Mouse (Mus musculus): ENCODE measurements around the gene Ifrd1. TPM values are rescaled to one million over a fixed set of nuclear protein-coding genes. Genes with fewer than 3 reads are reported as not detected.

Gene Ifrd1
- total RNA-seq (2014; rRNA removed) (54.0 and 89.3 TPM in 2 replicates), polyA plus RNA-seq (2015; fragmentation: Nextera tagmentation; extraction: Ambion mirVana) (124 and 133 TPM in 2 replicates)

DNA sequence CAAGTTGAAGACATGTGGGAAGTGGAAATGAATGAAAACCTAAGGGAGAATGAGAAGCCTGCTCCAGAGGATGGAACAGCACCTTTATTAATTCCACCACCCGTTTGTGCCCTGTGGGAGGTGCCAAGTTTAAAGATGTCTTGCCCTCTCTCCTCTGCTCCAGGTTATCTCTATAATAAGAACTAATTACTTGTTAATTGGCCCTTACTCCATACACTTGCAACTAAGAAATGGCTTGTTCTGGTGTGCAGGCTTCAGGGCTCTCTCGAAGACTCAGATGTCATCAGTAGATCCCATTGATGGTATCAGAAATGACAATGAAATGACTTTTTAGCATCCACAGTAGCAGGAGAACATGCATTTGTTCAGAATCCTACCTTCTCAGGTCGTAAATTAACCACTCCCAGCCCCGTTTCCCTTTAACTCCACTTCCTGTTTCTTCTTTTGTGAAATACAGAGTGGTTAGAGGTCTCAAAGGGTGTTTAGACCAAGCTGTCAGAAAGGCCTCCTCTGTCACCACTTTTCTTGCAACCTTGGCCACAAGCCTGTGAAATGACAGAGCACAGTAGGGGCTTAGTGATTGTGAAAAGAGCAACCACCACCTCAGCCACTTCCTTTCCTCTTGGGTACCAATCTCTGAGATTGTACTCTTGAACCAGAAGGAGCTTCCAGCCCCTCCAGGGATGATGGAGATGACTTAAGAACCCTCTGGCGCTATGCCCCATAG is at the start of gene Ifrd1:
TSS of gene Ifrd1 (minus strand) at position 51 of the 727 bp plus-strand sequence.
- Histone ChIP-seq H3K9me3 (ENCODE audit: low read length) (no peaks in the 10 kb centered on the region), H3K4me3 (ENCODE audit: low read depth, low read length) (no peak within 1 kb of the TSS), H3K4me2 (ENCODE audit: low read depth, low read length, poor library complexity, severe bottlenecking) (no peak within 1 kb of the TSS), H3K27me3 (ENCODE audit: insufficient read depth, low read length) (no peaks in the 10 kb centered on the region), H3K4me1 (ENCODE audit: insufficient read depth, low read length) (no peaks in the 10 kb centered on the region), H3K27ac (ENCODE audit: low read depth, low read length) (no peak within 1 kb of the TSS), H3K36me3 (ENCODE audit: insufficient read depth, low read length) (no peaks in the 10 kb centered on the region), H3K9ac (replicated peaks; ENCODE audit: low read length, poor library complexity, severe bottlenecking) (no peak within 1 kb of the TSS)
- ATAC-seq (ENCODE audit: low FRiP score) (no peak), DNase-seq (ENCODE audit: low spot score) (no peak)
- TF ChIP-seq CTCF (IDR thresholded peaks at IDR 0.05): no peak
- 82% methylated on average over 5 of the region's 5 CpGs for WGBS

DNA sequence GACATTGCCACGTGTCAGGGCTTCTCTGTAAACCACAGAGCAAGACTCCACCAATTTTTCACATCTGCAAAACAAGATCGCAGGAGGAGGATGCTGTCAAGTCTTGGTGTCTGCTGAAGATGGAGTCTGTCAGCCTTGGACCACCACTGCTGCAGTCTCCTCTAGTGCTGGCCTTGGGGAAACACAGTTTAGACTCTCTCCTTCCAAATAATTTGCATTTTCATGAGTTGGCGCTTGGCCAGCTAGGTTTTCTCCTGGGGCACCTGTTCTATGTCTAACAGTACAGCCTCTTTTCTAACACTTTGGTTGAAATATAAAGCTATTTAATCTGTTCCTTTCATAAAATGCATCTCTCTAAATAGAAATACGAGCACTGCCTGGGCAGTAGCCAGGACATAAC is 38.2 kb upstream of the Ifrd1 start:
- no peak for ATAC-seq (ENCODE audit: low FRiP score)

DNA sequence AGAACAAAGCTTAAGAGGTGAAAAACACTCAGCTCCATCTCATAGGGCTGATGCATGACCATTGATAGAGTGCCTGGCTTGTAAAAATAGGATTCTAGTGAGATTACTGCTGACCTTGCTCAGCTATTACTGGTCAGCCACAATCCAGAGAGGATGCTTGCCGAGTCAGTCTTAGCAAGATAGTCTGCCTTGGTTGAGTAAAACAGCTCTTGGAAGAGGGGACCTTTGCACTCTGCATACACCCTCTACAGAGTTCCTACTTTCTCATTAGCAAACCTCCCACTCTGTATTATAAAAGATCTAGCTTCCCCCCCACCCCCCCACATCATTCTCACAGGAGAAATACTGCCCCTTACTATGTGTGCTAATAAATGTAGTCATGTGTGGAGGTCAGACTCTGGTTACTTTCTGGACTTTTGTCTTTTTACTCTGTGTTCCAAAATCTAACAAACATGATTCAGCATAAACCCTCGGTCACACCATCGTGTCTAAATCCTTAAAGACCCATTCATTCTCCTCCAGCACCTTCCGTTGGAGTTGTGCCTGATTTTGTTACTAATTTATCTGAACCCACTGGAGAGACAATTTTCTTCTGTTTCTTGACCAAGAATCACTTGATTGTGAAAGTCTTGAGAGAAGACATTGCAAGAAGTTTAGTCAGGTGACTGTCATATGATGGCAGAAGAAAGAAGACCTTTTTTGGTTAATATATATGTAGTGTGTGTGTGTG is 32.5 kb upstream of the Ifrd1 start:
- no peaks in the 10 kb centered on the region for H3K9me3 ChIP-seq (ENCODE audit: low read length)
- H3K4me1 ChIP-seq (ENCODE audit: insufficient read depth, low read length): no peaks in the 10 kb centered on the region
- no peak overlapping the region for H3K4me3 ChIP-seq (ENCODE audit: low read depth, low read length)
- H3K27me3 ChIP-seq (ENCODE audit: insufficient read depth, low read length): no peaks in the 10 kb centered on the region
- H3K36me3 ChIP-seq (ENCODE audit: insufficient read depth, low read length): no peaks in the 10 kb centered on the region
- TF ChIP-seq CTCF (IDR thresholded peaks at IDR 0.05): no peak
- no peak overlapping the region for H3K27ac ChIP-seq (ENCODE audit: low read depth, low read length)
- no peak overlapping the region for H3K9ac ChIP-seq (replicated peaks; ENCODE audit: low read length, poor library complexity, severe bottlenecking)
- no peak overlapping the region for H3K4me2 ChIP-seq (ENCODE audit: low read depth, low read length, poor library complexity, severe bottlenecking)
- ATAC-seq (ENCODE audit: low FRiP score) (no peak), DNase-seq (ENCODE audit: low spot score) (no peak)
- 90% methylated on average over 4 of the region's 4 CpGs for WGBS

More for the DNA sequence above, 38.2 kb upstream of the Ifrd1 start:
- 78% methylated on average over 4 of the region's 4 CpGs for WGBS
- TF ChIP-seq CTCF (IDR thresholded peaks at IDR 0.05): no peak
- H3K9ac ChIP-seq (replicated peaks; ENCODE audit: low read length, poor library complexity, severe bottlenecking): no peak overlapping the region
- DNase-seq (ENCODE audit: low spot score): peak; percentile 4
- no peaks in the 10 kb centered on the region for H3K27me3 ChIP-seq (ENCODE audit: insufficient read depth, low read length)
- H3K4me2 ChIP-seq (ENCODE audit: low read depth, low read length, poor library complexity, severe bottlenecking): no peak overlapping the region
- H3K9me3 ChIP-seq (ENCODE audit: low read length): no peaks in the 10 kb centered on the region
- H3K36me3 ChIP-seq (ENCODE audit: insufficient read depth, low read length): no peaks in the 10 kb centered on the region
- H3K27ac ChIP-seq (ENCODE audit: low read depth, low read length): no peak overlapping the region
- H3K4me1 ChIP-seq (ENCODE audit: insufficient read depth, low read length): no peaks in the 10 kb centered on the region
- no peak overlapping the region for H3K4me3 ChIP-seq (ENCODE audit: low read depth, low read length)

DNA sequence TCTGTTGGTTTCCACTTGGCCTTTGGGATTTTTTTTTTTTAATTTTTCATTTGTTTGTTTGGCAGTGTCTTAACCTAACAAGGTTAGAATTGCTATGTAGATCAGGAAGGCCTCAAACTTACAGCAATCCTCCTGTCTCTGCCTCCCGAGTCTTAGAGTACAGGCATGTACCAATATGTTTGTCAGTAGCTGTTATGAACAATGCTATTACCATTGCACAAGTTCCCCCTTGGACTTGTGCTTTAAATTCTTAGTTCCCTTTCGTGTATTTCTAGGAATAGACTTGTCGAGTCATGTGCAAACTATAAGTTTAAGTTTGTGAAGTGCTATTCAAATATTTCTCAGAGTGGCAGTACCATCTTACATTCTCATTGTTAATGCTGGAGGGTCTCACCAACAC is 29.3 kb upstream of the Ifrd1 start:
- WGBS: 84% methylated on average over 3 of the region's 3 CpGs

DNA sequence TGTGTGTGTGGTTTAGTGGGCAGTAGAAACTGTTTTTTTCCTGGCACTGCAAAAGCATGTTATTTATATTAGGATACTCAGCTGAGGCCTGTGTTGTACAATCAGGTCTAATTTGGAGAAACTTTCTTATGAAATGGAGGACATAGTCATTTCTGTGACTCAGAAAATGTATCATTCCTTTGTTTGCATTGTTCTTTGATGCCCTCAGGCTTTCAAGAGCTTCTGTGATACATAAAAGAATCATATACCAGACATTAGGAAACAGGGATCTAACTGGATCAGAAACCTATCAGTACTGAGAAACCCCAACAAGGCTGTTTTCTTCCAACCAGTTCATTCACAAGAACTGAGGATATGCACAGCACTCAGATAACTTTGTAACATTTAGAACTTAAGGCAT is 26.6 kb upstream of the Ifrd1 start:
- no peaks in the 10 kb centered on the region for H3K4me1 ChIP-seq (ENCODE audit: insufficient read depth, low read length)
- H3K4me3 ChIP-seq (ENCODE audit: low read depth, low read length): no peak overlapping the region
- H3K9ac ChIP-seq (replicated peaks; ENCODE audit: low read length, poor library complexity, severe bottlenecking): no peak overlapping the region
- H3K9me3 ChIP-seq (ENCODE audit: low read length): no peaks in the 10 kb centered on the region
- no peak overlapping the region for H3K27ac ChIP-seq (ENCODE audit: low read depth, low read length)
- H3K4me2 ChIP-seq (ENCODE audit: low read depth, low read length, poor library complexity, severe bottlenecking): no peak overlapping the region
- TF ChIP-seq CTCF (IDR thresholded peaks at IDR 0.05): no peak
- H3K27me3 ChIP-seq (ENCODE audit: insufficient read depth, low read length): no peaks in the 10 kb centered on the region
- H3K36me3 ChIP-seq (ENCODE audit: insufficient read depth, low read length): no peaks in the 10 kb centered on the region
- DNase-seq (ENCODE audit: low spot score) (no peak), ATAC-seq (ENCODE audit: low FRiP score) (no peak)

More for the DNA sequence above, 29.3 kb upstream of the Ifrd1 start:
- no peaks in the 10 kb centered on the region for H3K27me3 ChIP-seq (ENCODE audit: insufficient read depth, low read length)
- H3K9me3 ChIP-seq (ENCODE audit: low read length): no peaks in the 10 kb centered on the region
- no peak overlapping the region for H3K9ac ChIP-seq (replicated peaks; ENCODE audit: low read length, poor library complexity, severe bottlenecking)
- H3K4me1 ChIP-seq (ENCODE audit: insufficient read depth, low read length): no peaks in the 10 kb centered on the region
- no peaks in the 10 kb centered on the region for H3K36me3 ChIP-seq (ENCODE audit: insufficient read depth, low read length)
- H3K27ac ChIP-seq (ENCODE audit: low read depth, low read length): no peak overlapping the region
- no peak for DNase-seq (ENCODE audit: low spot score)
- no peak for TF ChIP-seq CTCF (IDR thresholded peaks at IDR 0.05)
- no peak overlapping the region for H3K4me3 ChIP-seq (ENCODE audit: low read depth, low read length)
- H3K4me2 ChIP-seq (ENCODE audit: low read depth, low read length, poor library complexity, severe bottlenecking): no peak overlapping the region
- no peak for ATAC-seq (ENCODE audit: low FRiP score)

DNA sequence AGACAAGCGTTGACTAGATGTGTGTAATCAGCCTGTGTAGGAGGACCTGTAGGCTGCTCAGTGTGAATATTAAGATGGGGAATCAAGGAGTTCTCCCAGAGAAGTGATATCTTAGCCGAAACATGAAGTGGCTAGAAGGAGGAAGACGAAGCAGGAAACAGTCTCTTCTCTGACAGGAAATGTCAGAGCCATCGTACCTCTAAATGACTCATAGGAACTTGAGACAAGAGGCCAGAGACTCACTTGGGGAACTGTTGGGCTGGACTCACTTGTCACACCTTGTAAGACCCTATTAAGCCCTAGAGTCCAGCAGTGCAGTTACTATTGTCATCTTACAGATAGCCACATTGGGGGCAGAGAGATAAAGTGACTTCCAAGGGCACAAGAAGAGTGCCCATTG is 25.0 kb upstream of the Ifrd1 start:
- DNase-seq (ENCODE audit: low spot score) (no peak), ATAC-seq (ENCODE audit: low FRiP score) (no peak)
- Histone ChIP-seq H3K9ac (replicated peaks; ENCODE audit: low read length, poor library complexity, severe bottlenecking) (no peak overlapping the region), H3K4me3 (ENCODE audit: low read depth, low read length) (no peak overlapping the region), H3K27ac (ENCODE audit: low read depth, low read length) (no peak overlapping the region), H3K36me3 (ENCODE audit: insufficient read depth, low read length) (no peaks in the 10 kb centered on the region), H3K9me3 (ENCODE audit: low read length) (no peaks in the 10 kb centered on the region), H3K27me3 (ENCODE audit: insufficient read depth, low read length) (no peaks in the 10 kb centered on the region), H3K4me2 (ENCODE audit: low read depth, low read length, poor library complexity, severe bottlenecking) (no peak overlapping the region), H3K4me1 (ENCODE audit: insufficient read depth, low read length) (no peaks in the 10 kb centered on the region)
- 93% methylated on average over 4 of the region's 4 CpGs for WGBS
- TF ChIP-seq CTCF (IDR thresholded peaks at IDR 0.05): no peak
